Mouse (Mus musculus) layer of hippocampus, postnatal 25 days (tissue): Measurements from ENCODE around the gene Olfr503. TPM values are rescaled to one million over a fixed set of nuclear protein-coding genes. Genes with fewer than 3 reads are reported as not detected.
"Not testable (repeated sequence)": the region's sequence is repeated elsewhere in the genome, so short reads cannot be mapped to it uniquely, and the experiment has no call there.

Source experiments
- DNase-seq, 2 experiments: peaks; one replicate each; pipeline ENCODE4 v3.0.0; 2022; ENCODE audit warnings: mixed read lengths in 2 of 2, low spot score in 1 of 2; ENCODE audit errors: extremely low spot score in 1 of 2
- total RNA-seq, 2 experiments: library from RNA; stranded (reverse); gene quantifications; 2 replicates each; pipeline ENCODE4 v1.2.3; 2021

Olfr503 gene
- not detected for total RNA-seq

- not testable (repeated sequence) for DNase-seq
These were observed at the start of gene Olfr503 for GRCm38 (mm10) chr7:108544227-108544626. Olfr503 (plus strand) TSS chr7:108544527.

- DNase-seq = no peak
These were observed 19.4 kb upstream of the Olfr503 start, which contains the start of gene Olfr502 for GRCm38 (mm10) chr7:108524965-108525364. Olfr502 (minus strand) TSS chr7:108525065.

DNA sequence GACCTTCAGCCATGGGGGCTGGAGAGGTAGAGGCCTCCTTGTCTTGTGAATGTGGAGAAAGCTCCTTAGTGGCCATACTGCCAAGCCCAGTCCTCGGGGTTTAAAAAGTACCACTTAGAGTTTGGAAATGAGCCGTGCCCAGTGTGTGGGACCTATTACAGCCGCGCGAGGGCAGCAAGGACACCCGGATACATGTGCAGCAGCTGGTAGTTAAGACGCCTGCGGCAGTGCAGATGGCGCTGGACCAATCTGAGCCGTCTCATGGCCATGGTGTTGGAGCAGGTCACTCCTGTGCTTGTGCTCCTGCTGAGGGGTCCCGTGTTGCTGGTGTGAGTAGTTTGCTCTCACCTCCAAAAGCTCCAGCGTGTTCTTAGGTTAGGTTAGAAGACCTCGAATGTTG lies 1.9 kb upstream of the Olfr503 start:
- DNase-seq = no peak

GRCm38 (mm10) chr7:108565693-108566092 lies 21.4 kb downstream of the Olfr503 start, which contains the start of gene Olfr504:
Olfr504 (minus strand) TSS chr7:108565793.
- no peak for DNase-seq

- no peak for DNase-seq
These were observed 45.5 kb downstream of the Olfr503 start for GRCm38 (mm10) chr7:108589797-108590196.

Other genes with a start within 250 kb of the Olfr503 start
- gene Olfr491, start 231.1 kb upstream of the Olfr503 start, total RNA-seq = not detected
- not detected for gene Olfr492, start 220.9 kb upstream of the Olfr503 start, total RNA-seq
- not detected for gene Olfr493, start 197.5 kb upstream of the Olfr503 start, total RNA-seq
- not detected for gene Olfr494, start 179.2 kb upstream of the Olfr503 start, total RNA-seq
- not detected for gene Olfr495, start 151.4 kb upstream of the Olfr503 start, total RNA-seq
- not detected for gene Olfr497, start 124.1 kb upstream of the Olfr503 start, total RNA-seq
- not detected for gene Olfr498, start 79.2 kb upstream of the Olfr503 start, total RNA-seq
- gene Olfr502, start 19.5 kb upstream of the Olfr503 start, total RNA-seq = not detected
- not detected for gene Olfr504, start 21.3 kb downstream of the Olfr503 start, total RNA-seq
- gene Olfr506, start 66.3 kb downstream of the Olfr503 start, total RNA-seq = not detected
- not detected for gene Olfr507, start 77.3 kb downstream of the Olfr503 start, total RNA-seq
- not detected for gene Olfr508, start 85.5 kb downstream of the Olfr503 start, total RNA-seq
- gene Olfr509, start 107.4 kb downstream of the Olfr503 start, total RNA-seq = not detected
- gene Olfr510, start 121.9 kb downstream of the Olfr503 start, total RNA-seq = not detected
- not detected for gene Olfr512, start 168.8 kb downstream of the Olfr503 start, total RNA-seq
- not detected for gene Olfr513, start 206.4 kb downstream of the Olfr503 start, total RNA-seq